Mouse (Mus musculus) embryonic fibroblast, embryonic 13.5 days (primary cell): Measurements from ENCODE around the gene Plcl1.

Experiments used
- CTCF ChIP-seq: IDR thresholded peaks from 2 replicates; pipeline ENCODE4 v1.5.1; 2011; ENCODE audit warnings: mild to moderate bottlenecking, control low read depth, low read length, moderate library complexity, borderline replicate concordance; ENCODE audit not compliant: insufficient read depth
- POLR2A ChIP-seq: IDR thresholded peaks from 2 replicates; pipeline ENCODE4 v1.6.1; 2011; ENCODE audit warnings: low read depth, mild to moderate bottlenecking, control low read depth, low read length, moderate library complexity

DNA sequence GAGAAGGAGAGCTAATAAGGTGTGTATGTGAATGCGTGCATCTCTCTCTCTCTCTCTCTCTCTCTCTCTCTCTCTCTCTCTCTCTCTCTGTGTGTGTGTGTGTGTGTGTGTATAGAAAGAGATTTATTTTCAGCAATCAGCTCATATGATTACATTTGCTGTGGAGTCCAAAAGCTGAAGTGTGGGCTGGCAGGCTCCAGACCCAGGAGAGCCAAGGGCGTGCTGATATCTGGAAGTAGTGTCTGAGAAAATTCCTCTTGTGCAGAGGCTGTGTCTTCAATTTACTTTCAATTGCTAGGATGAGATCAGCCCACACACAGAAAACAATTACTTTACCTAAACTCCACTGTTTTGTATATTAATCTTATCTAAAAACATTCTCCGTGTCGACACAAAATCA is 179.7 kb downstream of the Plcl1 start:
- TF ChIP-seq CTCF = no peak
- TF ChIP-seq POLR2A = no peak
